Mouse (Mus musculus): Measurements from ENCODE around the gene Zfp346.

GRCm38 (mm10) chr13:55133448-55133847 lies 28.3 kb downstream of the Zfp346 start, which contains the start of gene Gm17617:
- no peak for TF ChIP-seq ZC3H11A (IDR thresholded peaks at IDR 0.05; ENCODE audit: borderline replicate concordance, low read depth, low read length)
- no peak for TF ChIP-seq HCFC1 (IDR thresholded peaks at IDR 0.05; ENCODE audit: borderline replicate concordance, insufficient read depth, low read length)
- TF ChIP-seq MAFK (IDR thresholded peaks at IDR 0.05; ENCODE audit: insufficient read depth, low read depth, low read length): no peak
